Mouse (Mus musculus): ENCODE measurements at regions not wholly inside any gene's neighbourhood (a gene's known extent, or its start where the extent isn't known, plus 50 kb on each side); places are given as distances from the start of the nearest gene placed in this dataset.

- DNase-seq: no peak
Measured at GRCm38 (mm10) chr9:113057415-113057814, 650.6 kb downstream of the Pdcd6ip start.

- DNase-seq: peak; percentile 53
Measured at GRCm38 (mm10) chr9:113044556-113045178, 663.4 kb downstream of the Pdcd6ip start.

GRCm38 (mm10) chr9:113040885-113041284 lies 667.2 kb downstream of the Pdcd6ip start:
- no peak for DNase-seq

GRCm38 (mm10) chr9:113033996-113034395 lies 674.1 kb downstream of the Pdcd6ip start:
- DNase-seq: no peak

GRCm38 (mm10) chr9:113029091-113029490 lies 679.0 kb downstream of the Pdcd6ip start:
- no peak for DNase-seq

GRCm38 (mm10) chr9:113026904-113027193 lies 681.2 kb downstream of the Pdcd6ip start:
- DNase-seq: no peak

GRCm38 (mm10) chr9:113026096-113026903 lies 681.8 kb downstream of the Pdcd6ip start:
- no peak for DNase-seq

- no peak for DNase-seq
Measured at GRCm38 (mm10) chr9:113021866-113022645, 686.0 kb downstream of the Pdcd6ip start.

- no peak for DNase-seq
Measured at GRCm38 (mm10) chr9:113019576-113019975, 688.5 kb downstream of the Pdcd6ip start.

- no peak for DNase-seq
Measured at GRCm38 (mm10) chr9:113008106-113008505, 700.0 kb downstream of the Pdcd6ip start.

GRCm38 (mm10) chr9:112996204-112996603 lies 711.9 kb downstream of the Pdcd6ip start:
- no peak for DNase-seq

GRCm38 (mm10) chr9:112994774-112995173 lies 713.3 kb downstream of the Pdcd6ip start:
- no peak for DNase-seq

- DNase-seq: no peak
Measured at GRCm38 (mm10) chr9:112993627-112994026, 714.4 kb downstream of the Pdcd6ip start.

GRCm38 (mm10) chr9:112992937-112993336 lies 715.1 kb downstream of the Pdcd6ip start:
- no peak for DNase-seq

GRCm38 (mm10) chr9:112983353-112983752 lies 724.7 kb downstream of the Pdcd6ip start:
- no peak for DNase-seq

- peak; percentile 25 for DNase-seq
Measured at GRCm38 (mm10) chr9:112951567-112951966, 715.8 kb upstream of the Arpp21 start.

GRCm38 (mm10) chr9:112950056-112950455 lies 714.3 kb upstream of the Arpp21 start:
- DNase-seq: no peak

GRCm38 (mm10) chr9:112938781-112939180 lies 703.0 kb upstream of the Arpp21 start:
- no peak for DNase-seq

GRCm38 (mm10) chr9:112909311-112910101 lies 673.8 kb upstream of the Arpp21 start:
- peak; percentile 11 for DNase-seq

GRCm38 (mm10) chr9:112905955-112906354 lies 670.2 kb upstream of the Arpp21 start:
- DNase-seq: peak; percentile 16

GRCm38 (mm10) chr9:112864921-112865320 lies 629.2 kb upstream of the Arpp21 start:
- DNase-seq: peak; percentile 81

- no peak for DNase-seq
Measured at GRCm38 (mm10) chr9:112861136-112861535, 625.4 kb upstream of the Arpp21 start.
